Mouse (Mus musculus): Measurements from ENCODE around the gene Fam8a1. TPM values are rescaled to one million over a fixed set of nuclear protein-coding genes. Genes with fewer than 3 reads are reported as not detected.

The Fam8a1 gene
- total and polyA plus RNA-seq, 3 experiments, result 8.4 to 16.5 TPM; not detected in 1

GRCm38 (mm10) chr13:46682921-46683320 lies 13.6 kb downstream of the Fam8a1 start:
- DNase-seq (ENCODE audit: low read depth, low spot score), result no peak
- no peaks in the 10 kb centered on the region for H3K4me1 ChIP-seq (ENCODE audit: control insufficient read depth in 1 of 2, insufficient read depth in 2 of 2, low read length in 2 of 2)
- H3K9me3 ChIP-seq (replicated peaks; ENCODE audit: insufficient read depth, low read length), result no peaks in the 10 kb centered on the region
- no peak overlapping the region for H3K9ac ChIP-seq (ENCODE audit: control insufficient read depth, low read depth, low read length, poor library complexity, severe bottlenecking)
- TF ChIP-seq CHD1 (IDR thresholded peaks at IDR 0.05; ENCODE audit: low read depth, low read length), result no peak
- TF ChIP-seq ZNF384 (IDR thresholded peaks at IDR 0.05; ENCODE audit: low read depth, low read length), result no peak
- no peak for TF ChIP-seq TBP (IDR thresholded peaks at IDR 0.05; ENCODE audit: low read depth, low read length)
- TF ChIP-seq ZMIZ1 (IDR thresholded peaks at IDR 0.05; ENCODE audit: low read depth, low read length), result no peak
- no peak for TF ChIP-seq NRF1 (IDR thresholded peaks at IDR 0.05; ENCODE audit: insufficient read depth, low read depth, low read length, poor library complexity, severe bottlenecking)
- TF ChIP-seq ELF1 (IDR thresholded peaks at IDR 0.05; ENCODE audit: low read depth, low read length), result no peak
- H3K27me3 ChIP-seq (ENCODE audit: control insufficient read depth in 1 of 2, insufficient read depth in 2 of 2, low read length in 2 of 2), result no peaks in the 10 kb centered on the region
- H3K4me3 ChIP-seq (ENCODE audit: control insufficient read depth in 1 of 2, insufficient read depth in 1 of 2, low read depth in 2 of 2, low read length in 2 of 2), result no peak overlapping the region
- peaks cover 9 to 67% of the 10 kb centered on the region in 2 experiments for H3K36me3 ChIP-seq (ENCODE audit: control insufficient read depth in 1 of 2, insufficient read depth in 2 of 2, low read length in 2 of 2)
- peaks cover 13% of the 10 kb centered on the region for H3K79me2 ChIP-seq (ENCODE audit: control insufficient read depth, insufficient read depth, low read length, poor library complexity)
- H3K27ac ChIP-seq (ENCODE audit: control insufficient read depth, low read depth, low read length), result no peak overlapping the region

- H3K36me3 ChIP-seq (ENCODE audit: control insufficient read depth in 1 of 2, insufficient read depth in 2 of 2, low read length in 2 of 2), result peaks cover 5 to 70% of the 10 kb centered on the region in 2 experiments
- H3K9me3 ChIP-seq (replicated peaks; ENCODE audit: insufficient read depth, low read length), result no peaks in the 10 kb centered on the region
- H3K4me3 ChIP-seq (ENCODE audit: control insufficient read depth in 1 of 2, insufficient read depth in 1 of 2, low read depth in 2 of 2, low read length in 2 of 2), result no peak overlapping the region
- H3K79me2 ChIP-seq (ENCODE audit: control insufficient read depth, insufficient read depth, low read length, poor library complexity), result peaks cover 13% of the 10 kb centered on the region
- no peaks in the 10 kb centered on the region for H3K4me1 ChIP-seq (ENCODE audit: control insufficient read depth in 1 of 2, insufficient read depth in 2 of 2, low read length in 2 of 2)
- H3K27ac ChIP-seq (ENCODE audit: control insufficient read depth, low read depth, low read length), result no peak overlapping the region
- no peak overlapping the region for H3K9ac ChIP-seq (ENCODE audit: control insufficient read depth, low read depth, low read length, poor library complexity, severe bottlenecking)
- DNase-seq (ENCODE audit: low read depth, low spot score), result no peak
- no peaks in the 10 kb centered on the region for H3K27me3 ChIP-seq (ENCODE audit: control insufficient read depth in 1 of 2, insufficient read depth in 2 of 2, low read length in 2 of 2)
- no peak for TF ChIP-seq ETS1 (IDR thresholded peaks at IDR 0.05; ENCODE audit: low read depth, low read length)
- TF ChIP-seq GABPA (IDR thresholded peaks at IDR 0.05; ENCODE audit: low read depth, low read length), result no peak
- no peak for TF ChIP-seq RAD21 (IDR thresholded peaks at IDR 0.05; ENCODE audit: low read depth, low read length)
- TF ChIP-seq RCOR1 (IDR thresholded peaks at IDR 0.05; ENCODE audit: low read depth, low read length), result no peak
- TF ChIP-seq MAZ (IDR thresholded peaks at IDR 0.05; ENCODE audit: low read depth, low read length), result no peak
- no peak for TF ChIP-seq USF2 (IDR thresholded peaks at IDR 0.05; ENCODE audit: borderline replicate concordance in 1 of 2, insufficient read depth in 1 of 2, low read depth in 1 of 2, low read length in 2 of 2)
- no peak for TF ChIP-seq POLR2A (IDR thresholded peaks at IDR 0.05; ENCODE audit: control insufficient read depth in 1 of 2, insufficient read depth in 1 of 2, low read depth in 1 of 2, low read length in 2 of 2, poor library complexity in 1 of 2)
- no peak for TF ChIP-seq ZNF384 (IDR thresholded peaks at IDR 0.05; ENCODE audit: low read depth, low read length)
- TF ChIP-seq SIN3A (IDR thresholded peaks at IDR 0.05; ENCODE audit: low read length), result no peak
- TF ChIP-seq BHLHE40 (IDR thresholded peaks at IDR 0.05; ENCODE audit: borderline replicate concordance, low read depth, low read length), result no peak
- TF ChIP-seq KAT2A (conservative IDR thresholded peaks at IDR 0.05; ENCODE audit: low read depth, low read length), result no peak
- no peak for TF ChIP-seq UBTF (IDR thresholded peaks at IDR 0.05; ENCODE audit: borderline replicate concordance, insufficient read depth, low read depth, low read length)
- TF ChIP-seq ELF1 (IDR thresholded peaks at IDR 0.05; ENCODE audit: low read depth, low read length), result no peak
- TF ChIP-seq CHD2 (IDR thresholded peaks at IDR 0.05; ENCODE audit: low read length), result no peak
Observed at GRCm38 (mm10) chr13:46683370-46683769, 14.0 kb downstream of the Fam8a1 start.

Measured in MEL (cell line).